Mouse (Mus musculus) lung, postnatal 0 days (tissue): ENCODE measurements at regions not wholly inside any gene's neighbourhood (a gene's known extent, or its start where the extent isn't known, plus 50 kb on each side); places are given as distances from the start of the nearest gene placed in this dataset.
A peak's percentile ranks its signal among the peaks of the same experiment; 100 is the strongest.

ENCODE experiments used
- ATAC-seq: fragments of 200-750 bp; cut with Nextera tagmentation; 2 replicates; pipeline ENCODE4 v1.8.0; 2017; ENCODE audit warnings: moderate library complexity
- DNase-seq: peaks from one replicate; pipeline ENCODE4 v3.0.0-alpha.2; 2016; ENCODE audit warnings: low spot score
- H3K27ac ChIP-seq: fragments of 300-500 bp; sonication (generic); 2 replicates; pipeline ENCODE4 v1.5.1; 2014; ENCODE audit warnings: antibody characterized with exemption, mild to moderate bottlenecking, low read length, mixed read lengths
- H3K27me3 ChIP-seq: fragments of 300-500 bp; sonication (generic); replicated peaks from 2 replicates; pipeline ENCODE4 v1.6.1; 2014; ENCODE audit warnings: low read length, mixed read lengths; ENCODE audit not compliant: insufficient read depth
- H3K36me3 ChIP-seq: fragments of 300-500 bp; sonication (generic); 2 replicates; pipeline ENCODE4 v1.6.1; 2014; ENCODE audit warnings: low read length, mixed read lengths; ENCODE audit not compliant: insufficient read depth
- H3K4me1 ChIP-seq: fragments of 300-500 bp; sonication (generic); 2 replicates; pipeline ENCODE4 v1.6.1; 2014; ENCODE audit warnings: antibody characterized with exemption, low read depth, low read length, mixed read lengths; ENCODE audit not compliant: insufficient read depth
- H3K4me2 ChIP-seq: fragments of 300-500 bp; sonication (generic); replicated peaks from 2 replicates; pipeline ENCODE4 v1.6.1; 2014; ENCODE audit warnings: low read depth, mild to moderate bottlenecking, low read length, moderate library complexity, mixed read lengths
- H3K4me3 ChIP-seq: fragments of 300-500 bp; sonication (generic); 2 replicates; pipeline ENCODE4 v1.5.1; 2014; ENCODE audit warnings: low read depth, low read length
- H3K9ac ChIP-seq: fragments of 300-500 bp; sonication (generic); replicated peaks from 2 replicates; pipeline ENCODE4 v1.6.1; 2014; ENCODE audit warnings: low read depth, mild to moderate bottlenecking
- H3K9me3 ChIP-seq: fragments of 300-500 bp; sonication (generic); 2 replicates; pipeline ENCODE4 v1.6.1; 2016; ENCODE audit warnings: low read length, mixed read lengths
- CTCF ChIP-seq: IDR thresholded peaks from 2 replicates; pipeline ENCODE4 v1.5.1; 2016; ENCODE audit warnings: antibody characterized with exemption, mild to moderate bottlenecking
- EP300 ChIP-seq: IDR thresholded peaks from 2 replicates; pipeline ENCODE4 v1.6.1; 2016; ENCODE audit warnings: antibody characterized with exemption, mild to moderate bottlenecking, control low read depth
- WGBS: fragments of 180-500 bp; shearing (Covaris S2); extraction: QIAGEN DNeasy Blood & Tissue Kit; methylation state at CpG from one replicate; pipeline ENCODE4 v1.1.7; 2014; 5-methylcytosine and 5-hydroxymethylcytosine counted together

GRCm38 (mm10) chr1:149760440-149760839 is 200.7 kb downstream of the Pla2g4a start:
- Histone ChIP-seq H3K4me2 (no peak overlapping the region), H3K27me3 (no peaks in the 10 kb centered on the region), H3K36me3 (no peaks in the 10 kb centered on the region), H3K9ac (no peak overlapping the region), H3K4me1 (no peaks in the 10 kb centered on the region), H3K27ac (no peak overlapping the region), H3K4me3 (no peak overlapping the region), H3K9me3 (no peaks in the 10 kb centered on the region)
- TF ChIP-seq EP300 = no peak
- TF ChIP-seq CTCF = no peak
- no peak for ATAC-seq
- no peak for DNase-seq
- WGBS = 29% methylated on average over 2 of the region's 2 CpGs

GRCm38 (mm10) chr1:149758783-149759132 is 202.3 kb downstream of the Pla2g4a start:
- H3K4me1 ChIP-seq = no peaks in the 10 kb centered on the region
- H3K27me3 ChIP-seq = no peaks in the 10 kb centered on the region
- H3K4me2 ChIP-seq = no peak overlapping the region
- H3K9me3 ChIP-seq = no peaks in the 10 kb centered on the region
- DNase-seq = no peak
- no peak overlapping the region for H3K9ac ChIP-seq
- ATAC-seq = no peak
- TF ChIP-seq CTCF (no peak), EP300 (no peak)
- WGBS = 70% methylated on average over 2 of the region's 2 CpGs
- no peak overlapping the region for H3K27ac ChIP-seq
- H3K4me3 ChIP-seq = no peak overlapping the region
- no peaks in the 10 kb centered on the region for H3K36me3 ChIP-seq

- WGBS = 56% methylated on average over 1 of the region's 1 CpGs
- no peaks in the 10 kb centered on the region for H3K4me1 ChIP-seq
These were observed 202.9 kb downstream of the Pla2g4a start for GRCm38 (mm10) chr1:149758092-149758782.

GRCm38 (mm10) chr1:149753269-149754060 is 207.6 kb downstream of the Pla2g4a start:
- 55% methylated on average over 7 of the region's 7 CpGs for WGBS
- TF ChIP-seq EP300 (no peak), CTCF (no peak)
- Histone ChIP-seq H3K36me3 (no peaks in the 10 kb centered on the region), H3K9me3 (no peaks in the 10 kb centered on the region), H3K27me3 (no peaks in the 10 kb centered on the region), H3K4me1 (no peaks in the 10 kb centered on the region), H3K4me3 (no peak overlapping the region), H3K9ac (no peak overlapping the region), H3K27ac (no peak overlapping the region), H3K4me2 (no peak overlapping the region)
- ATAC-seq = no peak
- no peak for DNase-seq

More at GRCm38 (mm10) chr1:149758092-149758782, 202.9 kb downstream of the Pla2g4a start:
- Histone ChIP-seq H3K36me3 (no peaks in the 10 kb centered on the region), H3K9me3 (no peaks in the 10 kb centered on the region), H3K4me2 (no peak overlapping the region), H3K9ac (no peak overlapping the region), H3K4me3 (no peak overlapping the region), H3K27ac (no peak overlapping the region), H3K27me3 (no peaks in the 10 kb centered on the region)
- DNase-seq (peak; percentile 58), ATAC-seq (no peak)
- TF ChIP-seq CTCF = peak; percentile 61
- TF ChIP-seq EP300 = no peak

GRCm38 (mm10) chr1:149749405-149749804 is 211.7 kb downstream of the Pla2g4a start:
- TF ChIP-seq EP300 = no peak
- TF ChIP-seq CTCF = no peak
- H3K27ac ChIP-seq = no peak overlapping the region
- ATAC-seq = no peak
- H3K9me3 ChIP-seq = no peaks in the 10 kb centered on the region
- H3K27me3 ChIP-seq = no peaks in the 10 kb centered on the region
- H3K4me3 ChIP-seq = no peak overlapping the region
- WGBS = 69% methylated on average over 2 of the region's 2 CpGs
- no peak overlapping the region for H3K9ac ChIP-seq
- H3K4me2 ChIP-seq = no peak overlapping the region
- H3K36me3 ChIP-seq = no peaks in the 10 kb centered on the region
- no peaks in the 10 kb centered on the region for H3K4me1 ChIP-seq
- DNase-seq = no peak

- Histone ChIP-seq H3K9me3 (no peaks in the 10 kb centered on the region), H3K4me2 (no peak overlapping the region), H3K9ac (no peak overlapping the region), H3K27ac (no peak overlapping the region), H3K4me1 (no peaks in the 10 kb centered on the region), H3K27me3 (no peaks in the 10 kb centered on the region), H3K36me3 (no peaks in the 10 kb centered on the region), H3K4me3 (no peak overlapping the region)
- ATAC-seq (no peak), DNase-seq (no peak)
- TF ChIP-seq EP300 (no peak), CTCF (no peak)
- WGBS = 67% methylated on average over 3 of the region's 3 CpGs
These were observed 222.1 kb downstream of the Pla2g4a start for GRCm38 (mm10) chr1:149738959-149739358.
